Mouse (Mus musculus) midbrain, embryonic 15.5 days (tissue): ENCODE measurements at regions not wholly inside any gene's neighbourhood (a gene's known extent, or its start where the extent isn't known, plus 50 kb on each side); places are given as distances from the start of the nearest gene placed in this dataset.

Experiments used
- ATAC-seq: fragments of 200-750 bp; cut with Nextera tagmentation; replicated peaks from 2 replicates; pipeline ENCODE4 v1.8.0; 2017; ENCODE audit warnings: moderate TSS enrichment
- H3K27ac ChIP-seq: fragments of 300-500 bp; sonication (generic); 2 replicates; pipeline ENCODE4 v1.5.1; 2015; ENCODE audit warnings: mild to moderate bottlenecking, inconsistent platforms
- H3K27me3 ChIP-seq: fragments of 300-500 bp; sonication (generic); replicated peaks from 2 replicates; pipeline ENCODE4 v1.6.1; 2015; ENCODE audit warnings: inconsistent platforms
- H3K36me3 ChIP-seq: fragments of 300-500 bp; sonication (generic); replicated peaks from 2 replicates; pipeline ENCODE4 v1.6.1; 2015; ENCODE audit warnings: inconsistent platforms
- H3K4me1 ChIP-seq: fragments of 300-500 bp; sonication (generic); 2 replicates; pipeline ENCODE4 v1.6.1; 2015; ENCODE audit warnings: inconsistent platforms
- H3K4me2 ChIP-seq: fragments of 300-500 bp; sonication (generic); 2 replicates; pipeline ENCODE4 v1.6.1; 2015; ENCODE audit warnings: inconsistent platforms, mild to moderate bottlenecking, moderate library complexity
- H3K4me3 ChIP-seq: fragments of 300-500 bp; sonication (generic); 2 replicates; pipeline ENCODE4 v1.5.1; 2015; ENCODE audit warnings: mild to moderate bottlenecking, inconsistent platforms
- H3K9ac ChIP-seq: fragments of 300-500 bp; sonication (generic); 2 replicates; pipeline ENCODE4 v1.6.1; 2015; ENCODE audit warnings: mild to moderate bottlenecking, inconsistent platforms
- H3K9me3 ChIP-seq: fragments of 300-500 bp; sonication (generic); 2 replicates; pipeline ENCODE4 v1.6.1; 2016; ENCODE audit warnings: inconsistent platforms
- WGBS: fragments of 180-500 bp; shearing (Covaris S2); methylation state at CpG from one replicate; pipeline ENCODE4 v1.1.7; 2015; ENCODE audit warnings: mixed read lengths; 5-methylcytosine and 5-hydroxymethylcytosine counted together

GRCm38 (mm10) chr2:45859901-45860331 lies 742.7 kb upstream of the Zeb2 start:
- Histone ChIP-seq H3K4me1 (no peaks in the 10 kb centered on the region), H3K27me3 (no peaks in the 10 kb centered on the region), H3K27ac (no peak overlapping the region), H3K9me3 (no peaks in the 10 kb centered on the region), H3K4me2 (no peak overlapping the region), H3K9ac (no peak overlapping the region), H3K4me3 (no peak overlapping the region), H3K36me3 (no peaks in the 10 kb centered on the region)
- ATAC-seq: no peak
- 84% methylated on average over 4 of the region's 4 CpGs for WGBS

DNA sequence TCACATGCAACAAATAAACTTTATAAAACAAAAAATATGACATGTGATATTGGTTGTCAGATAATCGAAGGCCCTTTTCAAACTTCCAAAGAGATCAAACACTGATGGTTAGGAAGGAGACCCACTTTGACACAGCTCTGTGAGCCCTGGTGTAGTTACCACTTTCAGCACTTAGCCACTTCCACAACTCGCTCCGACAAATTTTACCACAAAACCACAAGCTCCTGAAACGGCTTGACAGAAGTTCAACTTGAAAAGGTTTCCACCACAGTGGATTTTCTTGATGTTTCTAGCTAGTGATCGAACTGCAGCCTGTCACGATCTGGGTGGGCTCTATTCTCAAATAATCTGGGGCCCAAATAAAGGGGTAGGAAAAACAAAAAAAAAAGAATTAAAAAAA lies 742.2 kb upstream of the Zeb2 start:
- 85% methylated on average over 6 of the region's 6 CpGs for WGBS
- Histone ChIP-seq H3K27ac (no peak overlapping the region), H3K9ac (no peak overlapping the region), H3K9me3 (no peaks in the 10 kb centered on the region), H3K4me3 (no peak overlapping the region), H3K4me2 (no peak overlapping the region), H3K36me3 (no peaks in the 10 kb centered on the region), H3K4me1 (no peaks in the 10 kb centered on the region), H3K27me3 (no peaks in the 10 kb centered on the region)
- ATAC-seq: no peak

GRCm38 (mm10) chr2:45850018-45850605 lies 732.9 kb upstream of the Zeb2 start:
- no peaks in the 10 kb centered on the region for H3K9me3 ChIP-seq
- 89% methylated on average over 6 of the region's 6 CpGs for WGBS
- no peak overlapping the region for H3K4me3 ChIP-seq
- ATAC-seq: no peak
- no peak overlapping the region for H3K27ac ChIP-seq
- no peaks in the 10 kb centered on the region for H3K36me3 ChIP-seq
- no peaks in the 10 kb centered on the region for H3K27me3 ChIP-seq
- no peaks in the 10 kb centered on the region for H3K4me1 ChIP-seq
- no peak overlapping the region for H3K9ac ChIP-seq
- H3K4me2 ChIP-seq: no peak overlapping the region

DNA sequence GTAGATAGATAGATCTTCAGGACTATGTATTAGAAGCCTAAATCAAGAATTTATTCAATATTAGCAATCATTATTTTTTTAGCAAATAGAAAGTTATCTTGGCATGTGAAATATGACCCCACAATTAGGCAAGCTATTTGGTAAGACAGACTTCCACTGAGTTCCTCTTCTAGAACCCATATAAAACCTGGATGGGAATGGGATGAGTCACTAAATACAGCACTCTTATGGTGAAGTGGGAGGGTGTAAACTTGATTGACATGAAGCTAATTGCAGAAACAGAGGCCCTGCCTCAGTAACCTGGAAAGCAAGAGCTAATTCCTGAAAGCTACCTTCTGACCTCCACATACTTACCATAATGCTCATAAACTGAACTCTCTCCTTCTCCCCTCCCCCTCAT lies 723.2 kb upstream of the Zeb2 start:
- no peaks in the 10 kb centered on the region for H3K9me3 ChIP-seq
- H3K4me3 ChIP-seq: no peak overlapping the region
- no peak for ATAC-seq

DNA sequence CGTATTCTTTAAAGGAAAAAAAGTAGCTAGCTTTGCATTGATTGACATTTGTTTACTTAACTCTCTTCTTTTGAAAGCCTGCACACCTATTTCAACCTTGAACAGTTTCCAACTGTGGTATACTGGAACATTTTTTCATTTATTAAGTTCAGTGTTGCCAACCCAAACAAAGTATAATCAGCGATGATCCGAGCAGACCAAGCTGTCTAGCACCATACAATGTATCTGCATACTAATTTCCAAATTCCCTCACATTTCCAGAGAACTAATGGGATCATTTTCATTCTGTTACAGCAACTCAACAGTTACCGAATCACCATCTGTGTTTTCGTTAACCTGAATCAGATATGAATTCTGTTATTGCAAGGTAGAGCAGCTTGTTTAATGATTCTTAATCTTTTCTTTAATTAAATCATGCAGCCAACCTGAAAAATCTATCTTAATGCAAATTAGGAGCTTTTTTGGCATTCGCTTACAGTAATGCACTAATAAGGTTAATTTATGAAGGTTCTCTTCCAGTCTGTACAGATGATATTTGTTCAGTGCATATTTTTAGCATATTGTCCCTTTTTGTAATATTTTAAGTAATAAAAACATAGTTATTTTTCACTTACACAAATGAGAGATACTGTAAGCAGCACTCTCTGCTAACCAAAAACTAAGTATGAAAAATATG lies 719.5 kb upstream of the Zeb2 start:
- Histone ChIP-seq H3K27me3 (no peaks in the 10 kb centered on the region), H3K36me3 (no peaks in the 10 kb centered on the region), H3K9ac (no peak overlapping the region), H3K4me1 (no peaks in the 10 kb centered on the region), H3K9me3 (no peaks in the 10 kb centered on the region), H3K4me3 (no peak overlapping the region), H3K27ac (no peak overlapping the region), H3K4me2 (no peak overlapping the region)
- 69% methylated on average over 6 of the region's 6 CpGs for WGBS
- ATAC-seq: no peak

More for the DNA sequence above, 723.2 kb upstream of the Zeb2 start:
- no peak overlapping the region for H3K27ac ChIP-seq
- no peaks in the 10 kb centered on the region for H3K27me3 ChIP-seq
- no peak overlapping the region for H3K9ac ChIP-seq
- H3K4me1 ChIP-seq: no peaks in the 10 kb centered on the region
- H3K4me2 ChIP-seq: no peak overlapping the region
- no peaks in the 10 kb centered on the region for H3K36me3 ChIP-seq

DNA sequence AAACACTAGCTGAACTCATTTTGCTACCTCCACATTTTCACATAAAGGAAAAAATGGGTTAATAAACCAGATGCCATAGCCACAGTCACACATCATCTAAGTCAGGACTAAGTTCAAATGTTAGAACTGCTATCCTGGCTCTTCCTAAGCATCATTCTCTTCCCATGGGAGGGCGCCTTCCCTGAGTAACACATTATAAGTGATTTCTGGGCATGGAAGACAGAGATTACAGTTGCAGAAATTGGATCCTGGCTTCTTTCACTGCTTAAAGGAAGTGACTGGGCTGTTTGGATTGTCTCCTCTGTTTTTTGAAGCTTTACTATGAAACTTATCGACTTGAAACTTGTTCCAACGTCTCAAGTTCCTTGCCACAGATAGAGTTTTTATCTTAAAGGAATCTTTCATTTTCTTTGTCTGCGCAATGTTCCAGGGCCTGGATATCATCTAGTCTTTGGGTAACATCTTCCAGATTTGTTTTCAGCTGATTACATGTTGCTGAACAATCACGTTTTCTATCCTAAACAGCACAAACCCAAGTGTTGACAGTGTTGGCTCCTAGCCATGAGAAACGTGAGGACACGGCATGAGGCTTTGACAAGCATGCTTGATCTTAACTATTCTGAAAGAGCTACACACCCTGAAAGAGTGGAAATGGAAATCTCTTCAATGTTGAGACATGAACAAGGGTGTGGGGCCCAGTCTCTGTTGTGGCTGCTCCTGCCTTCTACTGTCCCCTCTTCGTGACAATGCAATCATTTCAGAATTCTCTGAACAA lies 700.9 kb upstream of the Zeb2 start:
- Histone ChIP-seq H3K4me1 (no peaks in the 10 kb centered on the region), H3K27ac (no peak overlapping the region), H3K27me3 (no peaks in the 10 kb centered on the region), H3K4me2 (no peak overlapping the region), H3K9ac (no peak overlapping the region), H3K9me3 (no peaks in the 10 kb centered on the region), H3K36me3 (no peaks in the 10 kb centered on the region), H3K4me3 (no peak overlapping the region)
- WGBS: 82% methylated on average over 8 of the region's 8 CpGs
- ATAC-seq: no peak

GRCm38 (mm10) chr2:45814741-45815140 lies 697.5 kb upstream of the Zeb2 start:
- Histone ChIP-seq H3K27me3 (no peaks in the 10 kb centered on the region), H3K4me1 (no peaks in the 10 kb centered on the region), H3K27ac (no peak overlapping the region), H3K36me3 (no peaks in the 10 kb centered on the region), H3K4me3 (no peak overlapping the region), H3K4me2 (no peak overlapping the region), H3K9ac (no peak overlapping the region), H3K9me3 (no peaks in the 10 kb centered on the region)
- ATAC-seq: no peak
- 95% methylated on average over 4 of the region's 4 CpGs for WGBS

DNA sequence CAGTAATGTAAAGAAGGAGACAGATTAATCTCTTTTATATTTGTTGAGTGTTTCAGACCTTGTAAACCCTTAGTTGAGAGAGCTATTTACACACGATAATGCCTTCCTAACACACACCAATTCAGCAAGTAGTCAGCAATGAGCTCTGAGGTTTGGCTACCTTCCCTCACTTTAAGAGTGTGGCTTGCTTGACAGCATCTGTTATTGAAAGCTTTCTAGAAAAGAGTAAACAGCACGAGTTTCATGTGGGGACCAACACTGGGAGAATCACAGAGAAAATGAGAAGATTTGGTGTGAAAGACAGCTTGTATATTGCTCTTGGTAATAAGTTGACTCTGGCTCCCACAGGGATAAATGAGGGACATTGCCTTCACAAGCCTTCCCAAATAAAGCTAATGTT lies 688.1 kb upstream of the Zeb2 start:
- Histone ChIP-seq H3K9ac (no peak overlapping the region), H3K27me3 (no peaks in the 10 kb centered on the region), H3K4me2 (no peak overlapping the region), H3K9me3 (no peaks in the 10 kb centered on the region), H3K36me3 (no peaks in the 10 kb centered on the region), H3K4me3 (no peak overlapping the region), H3K4me1 (no peaks in the 10 kb centered on the region), H3K27ac (no peak overlapping the region)
- 70% methylated on average over 2 of the region's 2 CpGs for WGBS
- no peak for ATAC-seq

DNA sequence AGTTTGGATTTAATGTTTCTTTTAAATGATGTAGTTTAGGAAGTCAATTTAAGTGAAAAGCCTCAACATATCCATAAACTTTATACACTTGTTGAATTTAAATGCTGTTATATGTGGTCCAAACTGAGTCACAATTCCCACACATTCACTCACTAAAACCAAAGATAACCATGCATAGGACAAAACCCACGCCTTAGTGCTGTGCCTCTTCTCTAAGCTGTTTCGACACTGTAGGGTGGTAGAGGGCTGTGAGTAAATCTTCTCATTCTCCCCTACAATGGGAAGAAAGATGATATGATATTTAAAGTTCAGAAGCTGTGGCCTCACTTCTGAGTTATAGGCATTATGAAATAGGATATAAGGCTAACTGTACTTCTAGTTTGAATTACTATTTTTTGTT lies 682.9 kb upstream of the Zeb2 start:
- H3K9ac ChIP-seq: no peak overlapping the region
- 83% methylated on average over 2 of the region's 2 CpGs for WGBS
- no peaks in the 10 kb centered on the region for H3K27me3 ChIP-seq
- ATAC-seq: no peak
- H3K27ac ChIP-seq: no peak overlapping the region
- no peaks in the 10 kb centered on the region for H3K9me3 ChIP-seq
- H3K4me3 ChIP-seq: no peak overlapping the region
- no peaks in the 10 kb centered on the region for H3K36me3 ChIP-seq
- H3K4me2 ChIP-seq: no peak overlapping the region
- H3K4me1 ChIP-seq: no peaks in the 10 kb centered on the region

GRCm38 (mm10) chr2:45793561-45793960 lies 676.4 kb upstream of the Zeb2 start:
- Histone ChIP-seq H3K27ac (no peak overlapping the region), H3K9me3 (no peaks in the 10 kb centered on the region), H3K27me3 (no peaks in the 10 kb centered on the region), H3K4me3 (no peak overlapping the region), H3K36me3 (no peaks in the 10 kb centered on the region), H3K4me1 (0 out of 2 replicates have a peak, but pooled peaks cover 3% of the 10 kb centered on the region), H3K9ac (no peak overlapping the region), H3K4me2 (no peak overlapping the region)
- ATAC-seq: no peak
- WGBS: 71% methylated on average over 3 of the region's 3 CpGs

- no peaks in the 10 kb centered on the region for H3K27me3 ChIP-seq
- H3K4me2 ChIP-seq: no peak overlapping the region
- no peak overlapping the region for H3K9ac ChIP-seq
- H3K4me1 ChIP-seq: 0 out of 2 replicates have a peak, but pooled peaks cover 8% of the 10 kb centered on the region
- no peaks in the 10 kb centered on the region for H3K9me3 ChIP-seq
- no peaks in the 10 kb centered on the region for H3K36me3 ChIP-seq
- no peak overlapping the region for H3K4me3 ChIP-seq
- ATAC-seq: 0 out of 2 replicates have a peak, but pooled peaks have one; percentile 14
- whole genome bisulfite sequencing: 18% methylated on average over 4 of the region's 4 CpGs
- H3K27ac ChIP-seq: no peak overlapping the region
Observed at GRCm38 (mm10) chr2:45789739-45790138, 672.5 kb upstream of the Zeb2 start.

DNA sequence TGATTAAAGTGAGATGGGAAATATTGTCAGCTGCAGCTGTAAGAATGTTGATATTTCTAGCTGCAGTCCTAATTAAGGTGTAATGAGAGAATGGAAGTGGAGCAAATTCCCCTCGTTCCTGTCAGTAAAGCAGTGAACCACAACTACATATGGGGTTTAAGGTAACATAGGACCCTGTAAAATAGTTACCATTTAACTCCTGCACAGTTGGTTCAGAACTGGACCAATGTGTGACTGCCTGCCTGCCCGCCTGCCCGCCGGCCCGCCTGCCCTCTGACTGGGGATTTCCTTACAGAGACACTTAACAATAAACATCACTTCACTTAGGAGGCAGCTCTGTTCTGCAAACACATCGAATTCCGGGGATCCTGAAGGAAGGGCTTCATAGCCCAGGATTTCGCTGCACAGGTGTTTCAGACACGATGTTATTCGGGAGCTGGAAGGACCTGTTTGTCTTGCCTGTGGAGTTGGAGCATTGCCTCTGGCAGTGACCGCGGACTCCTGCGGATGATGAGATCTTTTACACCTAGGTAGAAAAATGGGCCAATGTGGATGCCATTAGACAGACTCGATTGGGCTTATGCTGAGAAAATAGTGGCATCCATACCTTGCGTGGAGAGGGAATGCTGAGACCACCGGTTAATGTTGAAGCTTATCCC lies 670.7 kb upstream of the Zeb2 start:
- Histone ChIP-seq H3K4me2 (no peak overlapping the region), H3K36me3 (no peaks in the 10 kb centered on the region), H3K9me3 (no peaks in the 10 kb centered on the region), H3K9ac (no peak overlapping the region), H3K4me1 (0 out of 2 replicates have a peak, but pooled peaks cover 8% of the 10 kb centered on the region), H3K27me3 (no peaks in the 10 kb centered on the region), H3K4me3 (no peak overlapping the region), H3K27ac (no peak overlapping the region)
- WGBS: 61% methylated on average over 16 of the region's 16 CpGs
- no peak for ATAC-seq
